Mouse (Mus musculus) embryonic facial prominence, embryonic 12.5 days (tissue): ENCODE results near the gene Fbxl12. TPM values are rescaled to one million over a fixed set of nuclear protein-coding genes. Genes with fewer than 3 reads are reported as not detected.
"Not testable (repeated sequence)": the region's sequence is repeated elsewhere in the genome, so short reads cannot be mapped to it uniquely, and the experiment has no call there.

ENCODE experiments used
- ATAC-seq: fragments of 200-750 bp; cut with Nextera tagmentation; 2 replicates; pipeline ENCODE4 v1.8.0; 2017; ENCODE audit not compliant: insufficient number of reproducible peaks, insufficient read depth, low FRiP score, low TSS enrichment
- H3K27ac ChIP-seq: fragments of 300-500 bp; sonication (generic); 2 replicates; pipeline ENCODE4 v1.5.1; 2016; ENCODE audit warnings: mild to moderate bottlenecking
- H3K27me3 ChIP-seq: fragments of 300-500 bp; sonication (generic); 2 replicates; pipeline ENCODE4 v1.6.1; 2016; ENCODE audit warnings: mild to moderate bottlenecking, moderate library complexity
- H3K36me3 ChIP-seq: fragments of 300-500 bp; sonication (generic); 2 replicates; pipeline ENCODE4 v1.6.1; 2016; ENCODE audit warnings: mild to moderate bottlenecking
- H3K4me1 ChIP-seq: fragments of 300-500 bp; sonication (generic); 2 replicates; pipeline ENCODE4 v1.6.1; 2016
- H3K4me2 ChIP-seq: fragments of 300-500 bp; sonication (generic); replicated peaks from 2 replicates; pipeline ENCODE4 v1.6.1; 2016; ENCODE audit warnings: mild to moderate bottlenecking, moderate library complexity
- H3K4me3 ChIP-seq: fragments of 300-500 bp; sonication (generic); 2 replicates; pipeline ENCODE4 v1.5.1; 2016; ENCODE audit warnings: mild to moderate bottlenecking
- H3K9ac ChIP-seq: fragments of 300-500 bp; sonication (generic); 2 replicates; pipeline ENCODE4 v1.6.1; 2016; ENCODE audit warnings: mild to moderate bottlenecking, moderate library complexity
- H3K9me3 ChIP-seq: fragments of 300-500 bp; sonication (generic); 2 replicates; pipeline ENCODE4 v1.6.1; 2016; ENCODE audit warnings: mild to moderate bottlenecking, moderate library complexity
- WGBS: fragments of 180-500 bp; shearing (Covaris S2); methylation state at CpG from one replicate; pipeline ENCODE4 v1.1.7; 2016; 5-methylcytosine and 5-hydroxymethylcytosine counted together
- polyA plus RNA-seq: library from polyadenylated mRNA; unstranded; fragments of >200 nt; fragmentation: Nextera tagmentation; extraction: Ambion mirVana; gene quantifications from 2 replicates; pipeline ENCODE4 v1.2.1, GENCODE M21; 2016

Fbxl12 gene
- polyA plus RNA-seq = 20.1 and 21.5 TPM in 2 replicates

DNA sequence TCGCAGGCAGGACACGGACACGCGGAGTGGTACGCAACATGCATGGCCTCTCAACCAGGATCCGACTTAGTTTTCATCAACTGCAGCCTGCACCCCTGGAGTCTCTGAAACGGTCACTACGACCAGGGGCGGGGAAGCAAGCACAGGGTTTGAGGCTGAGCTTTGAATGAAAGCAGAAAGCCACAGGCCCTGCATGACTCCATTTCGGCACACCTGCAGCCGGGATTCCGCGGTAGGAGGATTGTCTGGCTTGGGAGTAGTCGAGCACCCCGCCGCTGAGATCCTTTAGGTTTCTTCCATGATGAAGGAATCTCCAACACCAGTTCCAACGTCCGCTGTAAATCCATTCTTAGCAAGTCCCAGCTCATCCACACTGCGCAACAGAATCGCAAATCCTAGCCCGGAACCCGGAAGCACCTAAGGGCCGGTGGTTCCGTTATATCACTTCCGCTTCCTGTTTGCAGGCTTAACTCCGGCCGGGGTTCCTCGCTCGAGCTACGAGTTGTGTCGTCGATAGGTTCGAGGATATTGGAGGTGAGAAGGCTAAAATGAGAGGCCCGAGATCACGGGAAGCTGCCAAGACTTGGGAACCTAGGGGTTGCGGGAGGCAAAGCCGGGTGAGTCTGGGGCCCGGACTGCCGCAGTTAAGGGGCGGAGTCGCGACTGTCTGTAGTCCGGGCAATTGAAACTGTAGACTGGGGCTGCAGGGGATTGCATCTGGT is at the start of gene Fbxl12:
Gene Fbxl12 (minus strand): TSS at position 408 of the 722 bp plus-strand sequence.
- no peak for ATAC-seq
- peak within 1 kb of the TSS; percentile 77 for H3K27ac ChIP-seq

DNA sequence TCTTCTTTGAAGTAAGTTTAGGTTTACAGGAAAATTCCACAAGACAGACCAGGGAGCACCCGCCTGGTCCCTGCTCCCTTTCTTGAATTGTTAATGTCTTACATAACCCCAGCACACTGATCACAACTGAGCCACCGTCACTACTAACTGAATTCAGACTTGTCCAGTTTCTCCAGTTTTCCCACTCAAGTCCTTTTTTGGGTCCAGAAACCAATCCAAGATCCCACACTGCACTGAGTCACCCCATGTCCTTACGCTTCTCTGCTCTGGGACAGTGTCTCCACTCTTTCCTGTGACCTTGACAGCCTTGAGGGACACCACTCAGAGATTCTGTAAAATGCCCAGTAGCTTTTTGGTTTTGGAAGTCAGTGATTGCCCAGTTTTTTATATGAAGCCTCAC is 48.3 kb upstream of the Fbxl12 start:
- H3K4me1 ChIP-seq = 0 out of 2 replicates have a peak, but pooled peaks cover 12% of the 10 kb centered on the region
- WGBS = 85% methylated on average over 3 of the region's 3 CpGs
- no peak overlapping the region for H3K9ac ChIP-seq
- no peak overlapping the region for H3K27ac ChIP-seq
- H3K4me3 ChIP-seq = no peak overlapping the region
- no peak for ATAC-seq
- no peaks in the 10 kb centered on the region for H3K36me3 ChIP-seq
- H3K27me3 ChIP-seq = peaks cover 8% of the 10 kb centered on the region; the same call in 1 of the 2 replicates
- no peak overlapping the region for H3K4me2 ChIP-seq
- no peaks in the 10 kb centered on the region for H3K9me3 ChIP-seq

More for the DNA sequence above, at the start of gene Fbxl12:
- WGBS = under 1% methylated on average over 43 of the region's 43 CpGs
- Histone ChIP-seq H3K36me3 (peaks cover 18% of the 10 kb centered on the region), H3K4me1 (peaks cover 14% of the 10 kb centered on the region), H3K9me3 (no peaks in the 10 kb centered on the region), H3K9ac (peak within 1 kb of the TSS; percentile 58), H3K27me3 (no peaks in the 10 kb centered on the region), H3K4me2 (peak within 1 kb of the TSS; percentile 97), H3K4me3 (peak within 1 kb of the TSS; percentile 95)

DNA sequence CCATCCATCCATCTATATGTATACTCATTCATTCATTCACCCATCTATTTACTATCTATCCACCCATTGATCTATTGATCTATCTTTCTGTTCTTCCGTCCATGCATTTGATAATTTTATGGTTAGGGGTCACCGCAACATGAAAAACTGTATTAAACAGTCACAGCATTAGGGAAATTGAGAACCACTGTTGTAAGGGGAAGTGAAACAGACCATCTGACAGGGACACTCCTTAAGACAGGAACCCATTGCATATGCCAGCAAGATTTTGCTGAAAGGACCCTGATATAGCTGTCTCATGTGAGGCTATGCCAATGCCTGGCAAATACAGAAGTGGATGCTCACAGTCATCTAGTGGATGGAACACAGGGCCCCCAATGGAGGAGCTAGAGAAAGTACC is 45.9 kb upstream of the Fbxl12 start:
- H3K27me3 ChIP-seq, ATAC-seq, H3K27ac ChIP-seq, H3K36me3 ChIP-seq, H3K4me3 ChIP-seq, H3K9ac ChIP-seq, H3K4me1 ChIP-seq, H3K9me3 ChIP-seq, H3K4me2 ChIP-seq: not testable (repeated sequence)
- WGBS = 95% methylated on average over 2 of the region's 2 CpGs

DNA sequence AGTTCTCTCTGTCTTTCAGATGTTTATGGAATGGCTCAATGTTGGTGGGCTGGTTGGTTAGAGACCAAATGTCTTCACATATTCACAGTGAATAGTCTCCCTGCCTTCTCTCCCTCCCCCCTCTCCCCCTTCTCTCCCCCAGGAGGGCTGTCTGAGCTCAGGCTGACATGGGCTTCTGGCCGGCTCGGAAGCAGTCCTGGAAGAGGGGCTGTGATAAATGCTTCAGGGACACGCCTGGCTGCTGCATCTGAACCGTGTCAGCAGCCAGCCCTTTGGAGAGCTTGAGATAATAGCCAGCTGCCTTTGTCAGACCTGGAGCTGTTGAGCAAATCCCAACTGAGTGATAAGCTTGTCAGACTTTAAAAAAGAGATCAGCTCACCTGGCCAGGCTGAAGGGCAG is 45.3 kb upstream of the Fbxl12 start:
- H3K27me3 ChIP-seq = peaks cover 8% of the 10 kb centered on the region; the same call in 1 of the 2 replicates
- no peak overlapping the region for H3K4me3 ChIP-seq
- no peak overlapping the region for H3K27ac ChIP-seq
- 0 out of 2 replicates have a peak, but pooled peaks cover 7% of the 10 kb centered on the region for H3K4me1 ChIP-seq
- no peak overlapping the region for H3K4me2 ChIP-seq
- ATAC-seq = no peak
- no peaks in the 10 kb centered on the region for H3K36me3 ChIP-seq
- H3K9ac ChIP-seq = no peak overlapping the region
- WGBS = 6% methylated on average over 4 of the region's 4 CpGs
- H3K9me3 ChIP-seq = no peaks in the 10 kb centered on the region

DNA sequence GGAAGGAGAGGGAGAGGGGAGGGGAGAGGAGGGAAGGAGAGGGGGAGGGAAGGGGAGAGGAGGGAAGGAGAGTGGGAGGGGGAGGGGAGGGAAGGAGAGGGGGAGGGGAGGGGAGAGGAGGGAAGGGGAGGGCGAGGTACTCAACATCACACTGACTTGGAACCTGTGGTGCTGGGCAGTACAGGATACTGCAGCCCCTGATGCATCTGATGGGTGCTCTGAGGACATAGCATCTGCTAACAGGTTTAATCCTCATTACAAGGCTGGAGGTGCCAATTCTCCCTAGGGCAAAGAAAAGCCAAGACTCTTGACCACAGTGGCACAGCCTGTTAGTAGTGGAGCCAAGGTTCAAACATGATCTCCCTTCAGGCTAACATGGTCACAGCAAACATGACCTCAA is 44.8 kb upstream of the Fbxl12 start:
- Histone ChIP-seq H3K4me1 (0 out of 2 replicates have a peak, but pooled peaks cover 4% of the 10 kb centered on the region), H3K27me3 (peaks cover 6% of the 10 kb centered on the region; the same call in 1 of the 2 replicates), H3K36me3 (no peaks in the 10 kb centered on the region), H3K9ac (no peak overlapping the region), H3K9me3 (no peaks in the 10 kb centered on the region), H3K27ac (no peak overlapping the region), H3K4me3 (no peak overlapping the region), H3K4me2 (no peak overlapping the region)
- no peak for ATAC-seq
- WGBS = 40% methylated on average over 1 of the region's 1 CpGs

DNA sequence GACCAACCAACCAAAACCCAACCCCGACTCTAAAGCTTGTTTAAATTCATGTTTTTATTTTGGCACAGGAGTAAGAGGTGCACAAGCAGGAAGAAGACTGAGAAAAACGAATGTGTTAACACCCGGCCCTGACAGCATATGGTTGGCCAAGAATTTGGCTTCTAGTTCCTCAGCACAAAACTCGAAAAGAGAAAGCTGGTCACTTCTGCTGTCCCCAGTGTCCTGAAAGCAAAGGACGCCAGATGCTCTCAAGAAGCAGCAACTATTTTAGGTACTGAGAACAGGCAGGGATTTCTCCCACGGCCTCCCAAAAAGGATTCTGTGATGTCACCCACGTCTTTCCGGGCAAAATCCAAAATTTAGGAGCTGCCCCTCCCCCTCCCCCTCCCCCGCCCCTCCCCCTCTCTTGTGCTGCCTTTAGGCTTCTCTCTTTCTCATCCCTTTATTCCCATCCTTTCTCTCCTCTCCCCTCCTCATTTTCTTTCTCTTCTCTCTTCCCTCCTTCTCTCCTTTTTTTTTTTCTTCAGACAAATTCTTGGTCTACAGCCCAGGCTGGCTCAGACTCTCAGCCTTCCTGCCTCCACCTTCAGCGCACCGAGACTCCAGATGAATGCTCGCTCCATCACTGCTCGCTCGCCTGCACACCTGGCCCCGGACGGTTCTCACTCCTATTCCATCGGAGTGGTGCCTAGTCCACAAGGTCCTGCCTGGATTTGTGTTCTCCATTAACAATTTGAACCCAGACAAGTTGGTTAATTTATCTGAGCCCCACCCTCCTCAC is 40.7 kb upstream of the Fbxl12 start:
- H3K4me3 ChIP-seq = no peak overlapping the region
- H3K36me3 ChIP-seq = no peaks in the 10 kb centered on the region
- no peaks in the 10 kb centered on the region for H3K27me3 ChIP-seq
- H3K9me3 ChIP-seq = no peaks in the 10 kb centered on the region
- no peak overlapping the region for H3K27ac ChIP-seq
- 0 out of 2 replicates have a peak, but pooled peaks cover 4% of the 10 kb centered on the region for H3K4me1 ChIP-seq
- ATAC-seq = no peak
- no peak overlapping the region for H3K4me2 ChIP-seq
- 59% methylated on average over 17 of the region's 17 CpGs for WGBS
- H3K9ac ChIP-seq = no peak overlapping the region

DNA sequence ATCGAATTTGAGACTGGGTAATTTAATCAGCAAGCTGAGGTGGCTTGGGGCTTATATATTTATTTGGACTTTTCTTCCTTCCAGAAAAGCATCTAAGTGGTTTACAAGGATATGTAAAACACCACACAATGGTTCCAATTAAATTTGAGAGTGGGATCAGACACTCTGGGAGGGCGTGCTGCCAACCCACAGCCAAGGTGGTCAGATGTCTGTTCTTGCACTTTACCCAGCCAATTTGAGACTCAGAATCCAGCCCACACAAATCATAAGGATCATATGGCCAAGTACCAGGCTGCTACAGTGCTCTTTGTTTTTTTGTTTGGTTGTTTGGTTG is 37.8 kb upstream of the Fbxl12 start:
- H3K9me3 ChIP-seq = no peaks in the 10 kb centered on the region
- no peaks in the 10 kb centered on the region for H3K36me3 ChIP-seq
- no peak overlapping the region for H3K4me3 ChIP-seq
- no peak overlapping the region for H3K9ac ChIP-seq
- no peak for ATAC-seq
- H3K4me1 ChIP-seq = no peaks in the 10 kb centered on the region
- H3K4me2 ChIP-seq = no peak overlapping the region
- 51% methylated on average over 2 of the region's 2 CpGs for WGBS
- H3K27ac ChIP-seq = no peak overlapping the region
- H3K27me3 ChIP-seq = no peaks in the 10 kb centered on the region

DNA sequence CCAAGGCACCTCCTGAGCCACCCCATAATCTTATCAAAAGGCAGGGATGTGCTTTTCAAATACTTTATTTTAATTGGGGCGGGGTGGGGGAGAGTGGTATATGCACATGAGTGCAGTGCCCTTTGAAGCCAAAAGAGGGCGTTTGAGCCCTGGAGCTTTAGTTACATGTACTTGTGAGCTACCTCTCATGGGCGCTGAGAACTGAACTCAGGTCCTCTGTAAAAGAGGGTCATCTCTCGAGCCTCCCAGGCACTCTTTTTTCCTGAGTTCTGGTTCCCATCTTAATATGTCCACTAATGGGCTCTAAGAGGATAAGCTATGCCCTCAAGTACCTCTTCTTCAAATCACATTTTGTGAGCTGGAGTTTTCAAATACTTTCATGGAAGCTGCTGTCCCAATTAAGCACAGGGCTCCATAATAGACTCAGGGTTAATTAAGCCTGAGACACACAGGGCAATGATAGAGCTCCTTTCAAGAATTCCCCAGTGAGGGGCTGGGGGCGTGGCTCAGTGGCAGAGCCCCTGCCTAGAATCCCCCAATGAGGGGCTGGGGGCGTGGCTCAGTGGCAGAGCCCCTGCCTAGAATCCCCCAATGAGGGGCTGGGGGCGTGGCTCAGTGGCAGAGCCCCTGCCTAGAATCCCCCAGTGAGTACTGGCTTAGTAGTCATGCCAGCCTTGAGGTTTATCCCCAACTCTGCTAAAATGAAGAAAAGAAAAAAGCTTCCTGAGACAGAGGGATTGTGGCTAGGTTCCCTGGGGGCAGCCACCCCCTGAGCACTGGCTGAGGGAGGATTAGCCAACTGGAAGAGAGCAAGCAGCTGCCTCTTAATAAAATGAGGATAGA is 37.2 kb upstream of the Fbxl12 start:
- 37% methylated on average over 7 of the region's 7 CpGs for WGBS
- Histone ChIP-seq H3K9ac (no peak overlapping the region), H3K27me3 (no peaks in the 10 kb centered on the region), H3K36me3 (no peaks in the 10 kb centered on the region), H3K4me1 (no peaks in the 10 kb centered on the region), H3K9me3 (no peaks in the 10 kb centered on the region), H3K4me3 (no peak overlapping the region), H3K27ac (no peak overlapping the region), H3K4me2 (no peak overlapping the region)
- peak; percentile 52; the same call in 1 of the 2 replicates for ATAC-seq

DNA sequence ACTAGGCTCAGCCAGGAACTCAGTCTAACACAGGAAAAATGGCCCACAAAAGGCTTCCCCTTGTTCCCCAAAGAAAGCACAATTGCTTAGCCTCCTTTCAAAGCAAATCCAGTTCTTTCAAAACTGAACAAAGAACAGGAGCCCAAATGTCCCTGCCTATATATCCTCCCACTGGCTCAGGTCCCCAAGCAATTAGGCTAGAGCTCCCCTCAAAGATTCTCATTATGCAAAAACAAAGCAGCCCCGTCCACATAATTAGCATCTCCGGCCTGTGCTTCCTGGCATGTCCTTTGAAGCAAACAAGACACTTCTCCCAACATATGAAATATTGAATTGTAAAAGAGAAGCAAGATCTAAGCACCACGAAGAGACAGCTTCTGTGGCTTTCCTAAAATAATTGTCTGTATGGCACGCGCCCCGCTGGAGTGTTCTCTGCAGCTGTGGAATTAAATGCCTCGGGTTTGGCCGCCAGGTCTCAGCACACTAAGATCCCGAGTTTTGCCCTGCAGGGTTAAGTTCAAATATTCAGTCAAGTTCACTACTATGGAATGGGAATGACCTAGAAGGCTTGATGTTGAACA is 35.9 kb upstream of the Fbxl12 start:
- H3K4me3 ChIP-seq = no peak overlapping the region
- no peaks in the 10 kb centered on the region for H3K27me3 ChIP-seq
- no peaks in the 10 kb centered on the region for H3K9me3 ChIP-seq
- 73% methylated on average over 9 of the region's 9 CpGs for WGBS
- no peak overlapping the region for H3K4me2 ChIP-seq
- no peak overlapping the region for H3K9ac ChIP-seq
- ATAC-seq = no peak
- H3K4me1 ChIP-seq = no peaks in the 10 kb centered on the region
- no peak overlapping the region for H3K27ac ChIP-seq
- no peaks in the 10 kb centered on the region for H3K36me3 ChIP-seq

DNA sequence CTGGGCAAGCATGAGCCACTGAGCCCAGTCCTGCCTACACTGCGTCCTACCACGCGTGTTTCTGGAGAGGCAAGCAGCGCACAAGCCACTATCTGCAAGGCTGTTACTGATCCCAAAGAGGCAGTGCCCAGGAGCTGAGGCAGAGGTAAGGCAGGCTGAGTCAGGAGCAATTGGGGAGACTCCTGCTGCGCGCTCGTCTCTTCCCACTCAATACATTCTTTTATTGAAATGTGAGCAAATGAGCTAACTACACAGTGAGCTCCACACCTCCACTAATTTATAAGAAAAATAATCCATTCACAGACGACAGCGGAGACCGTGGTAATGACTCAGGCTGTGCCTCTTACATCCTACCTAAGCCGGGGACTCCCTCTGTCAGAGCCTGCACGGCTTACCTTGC is 33.3 kb upstream of the Fbxl12 start:
- Histone ChIP-seq H3K4me1 (no peaks in the 10 kb centered on the region), H3K4me3 (no peak overlapping the region), H3K9me3 (no peaks in the 10 kb centered on the region), H3K9ac (no peak overlapping the region), H3K27ac (no peak overlapping the region), H3K27me3 (no peaks in the 10 kb centered on the region), H3K36me3 (no peaks in the 10 kb centered on the region), H3K4me2 (no peak overlapping the region)
- no peak for ATAC-seq
- WGBS = 90% methylated on average over 12 of the region's 12 CpGs

DNA sequence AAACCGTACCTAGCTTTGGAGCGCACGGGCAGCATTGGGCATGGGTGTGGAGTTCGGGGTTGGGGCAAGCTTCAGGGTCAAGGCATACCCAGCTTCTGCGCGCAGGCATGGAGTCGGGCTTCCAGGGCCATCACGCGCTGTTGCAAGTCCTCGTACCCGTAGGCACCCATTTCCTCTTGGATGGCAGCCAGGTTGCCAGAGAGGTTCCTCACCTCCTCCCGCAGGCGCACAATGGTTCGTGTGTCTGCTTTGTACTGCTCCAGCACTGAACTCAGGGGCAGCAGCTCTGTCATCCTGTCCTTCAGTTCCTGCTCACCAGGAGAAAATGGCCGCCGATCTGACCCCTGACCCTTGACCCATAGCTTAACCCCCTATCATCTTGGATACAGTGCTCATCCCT is 27.5 kb upstream of the Fbxl12 start:
- no peak overlapping the region for H3K9ac ChIP-seq
- no peak overlapping the region for H3K4me3 ChIP-seq
- H3K4me2 ChIP-seq = no peak overlapping the region
- no peaks in the 10 kb centered on the region for H3K27me3 ChIP-seq
- no peaks in the 10 kb centered on the region for H3K4me1 ChIP-seq
- H3K36me3 ChIP-seq = no peaks in the 10 kb centered on the region
- no peak overlapping the region for H3K27ac ChIP-seq
- ATAC-seq = no peak
- 89% methylated on average over 16 of the region's 16 CpGs for WGBS
- no peaks in the 10 kb centered on the region for H3K9me3 ChIP-seq
